Mouse (Mus musculus) bone marrow, adult 2 months (tissue): Measurements from ENCODE around the gene AI413582. TPM values are rescaled to one million over a fixed set of nuclear protein-coding genes. Genes with fewer than 3 reads are reported as not detected.

ENCODE experiments used
- H3K27ac ChIP-seq: fragments of 200-500 bp; 2 replicates; pipeline ENCODE4 v1.5.1; 2012; ENCODE audit warnings: low read depth, mild to moderate bottlenecking, control low read depth, inconsistent platforms, low read length; ENCODE audit not compliant: control insufficient read depth, poor library complexity, insufficient read depth
- H3K4me1 ChIP-seq: fragments of 200-500 bp; 2 replicates; pipeline ENCODE4 v1.6.1; 2011; ENCODE audit warnings: low read length; ENCODE audit not compliant: control insufficient read depth, insufficient read depth
- H3K4me3 ChIP-seq: fragments of 200-500 bp; replicated peaks from 2 replicates; pipeline ENCODE3; 2011; ENCODE audit warnings: mild to moderate bottlenecking, low read depth, low read length, control low read depth; ENCODE audit not compliant: control insufficient read depth
- CTCF ChIP-seq: fragments of 200-500 bp; IDR thresholded peaks from 2 replicates; pipeline ENCODE4 v1.5.1; 2011; ENCODE audit warnings: low read length, control low read depth; ENCODE audit not compliant: control insufficient read depth, insufficient read depth
- POLR2A ChIP-seq: fragments of 200-500 bp; IDR thresholded peaks from 2 replicates; pipeline ENCODE4 v1.6.1; 2011; ENCODE audit warnings: low read depth, mild to moderate bottlenecking, control low read depth, low read length, borderline replicate concordance; ENCODE audit not compliant: control insufficient read depth
- WGBS: fragments of 180-500 bp; shearing (Covaris S2); methylation state at CpG from one replicate; pipeline ENCODE4 v1.1.7; 2018; 5-methylcytosine and 5-hydroxymethylcytosine counted together
- polyA plus RNA-seq: library from polyadenylated mRNA; stranded (reverse); fragments of >200 nt; gene quantifications from 2 replicates; pipeline ENCODE4 v1.2.4, GENCODE M21; 2011; ENCODE audit warnings: low replicate concordance; ENCODE audit not compliant: missing spikeins, insufficient read depth, insufficient read length

Gene AI413582
- 17.7 and 22.0 TPM in 2 replicates for polyA plus RNA-seq

GRCm38 (mm10) chr17:27565163-27565941, at the start of gene AI413582:
Gene AI413582, minus strand, starts transcription at chr17:27565756.
- H3K27ac ChIP-seq = peak within 1 kb of the TSS; percentile 69
- peaks cover 11% of the 10 kb centered on the region for H3K4me1 ChIP-seq
- TF ChIP-seq CTCF (peak; percentile 83), POLR2A (peak; percentile 83)
- peak within 1 kb of the TSS; percentile 80 for H3K4me3 ChIP-seq
- WGBS = under 1% methylated on average over 58 of the region's 58 CpGs

GRCm38 (mm10) chr17:27613016-27613415, 47.5 kb upstream of the AI413582 start:
- H3K27ac ChIP-seq = no peak overlapping the region
- H3K4me1 ChIP-seq = peaks cover 4% of the 10 kb centered on the region
- WGBS = 80% methylated on average over 4 of the region's 4 CpGs
- no peak for TF ChIP-seq POLR2A
- no peak for TF ChIP-seq CTCF
- H3K4me3 ChIP-seq = no peak overlapping the region

GRCm38 (mm10) chr17:27611994-27612393, 46.4 kb upstream of the AI413582 start:
- no peak for TF ChIP-seq CTCF
- no peak for TF ChIP-seq POLR2A
- 46% methylated on average over 5 of the region's 5 CpGs for WGBS
- Histone ChIP-seq H3K27ac (no peak overlapping the region), H3K4me3 (no peak overlapping the region), H3K4me1 (peaks cover 4% of the 10 kb centered on the region)

- no peak overlapping the region for H3K27ac ChIP-seq
- 37% methylated on average over 3 of the region's 3 CpGs for WGBS
- peaks cover 4% of the 10 kb centered on the region for H3K4me1 ChIP-seq
- TF ChIP-seq CTCF (no peak), POLR2A (no peak)
- H3K4me3 ChIP-seq = no peak overlapping the region
Measured at GRCm38 (mm10) chr17:27611519-27611884, 45.9 kb upstream of the AI413582 start.

- no peak for TF ChIP-seq POLR2A
- Histone ChIP-seq H3K4me1 (peaks cover 4% of the 10 kb centered on the region), H3K27ac (no peak overlapping the region), H3K4me3 (no peak overlapping the region)
- 52% methylated on average over 10 of the region's 10 CpGs for WGBS
Measured at GRCm38 (mm10) chr17:27610679-27611518, 45.3 kb upstream of the AI413582 start.

GRCm38 (mm10) chr17:27609576-27609975, 44.0 kb upstream of the AI413582 start:
- 82% methylated on average over 7 of the region's 7 CpGs for WGBS
- no peak overlapping the region for H3K4me3 ChIP-seq
- TF ChIP-seq CTCF (no peak), POLR2A (no peak)
- peaks cover 4% of the 10 kb centered on the region for H3K4me1 ChIP-seq
- H3K27ac ChIP-seq = no peak overlapping the region

GRCm38 (mm10) chr17:27603522-27604234, 38.1 kb upstream of the AI413582 start:
- Histone ChIP-seq H3K4me3 (no peak overlapping the region), H3K4me1 (peaks cover 1% of the 10 kb centered on the region; the same call in 1 of the 2 replicates), H3K27ac (0 out of 2 replicates have a peak overlapping the region, but pooled peaks have one; percentile 6)
- TF ChIP-seq CTCF (no peak), POLR2A (no peak)
- 35% methylated on average over 21 of the region's 21 CpGs for WGBS

GRCm38 (mm10) chr17:27603036-27603435, 37.5 kb upstream of the AI413582 start:
- Histone ChIP-seq H3K27ac (no peak overlapping the region), H3K4me1 (peaks cover 1% of the 10 kb centered on the region; the same call in 1 of the 2 replicates), H3K4me3 (no peak overlapping the region)
- WGBS = 63% methylated on average over 2 of the region's 2 CpGs
- TF ChIP-seq POLR2A = no peak
- TF ChIP-seq CTCF = no peak
